In the genomic region with DNA sequence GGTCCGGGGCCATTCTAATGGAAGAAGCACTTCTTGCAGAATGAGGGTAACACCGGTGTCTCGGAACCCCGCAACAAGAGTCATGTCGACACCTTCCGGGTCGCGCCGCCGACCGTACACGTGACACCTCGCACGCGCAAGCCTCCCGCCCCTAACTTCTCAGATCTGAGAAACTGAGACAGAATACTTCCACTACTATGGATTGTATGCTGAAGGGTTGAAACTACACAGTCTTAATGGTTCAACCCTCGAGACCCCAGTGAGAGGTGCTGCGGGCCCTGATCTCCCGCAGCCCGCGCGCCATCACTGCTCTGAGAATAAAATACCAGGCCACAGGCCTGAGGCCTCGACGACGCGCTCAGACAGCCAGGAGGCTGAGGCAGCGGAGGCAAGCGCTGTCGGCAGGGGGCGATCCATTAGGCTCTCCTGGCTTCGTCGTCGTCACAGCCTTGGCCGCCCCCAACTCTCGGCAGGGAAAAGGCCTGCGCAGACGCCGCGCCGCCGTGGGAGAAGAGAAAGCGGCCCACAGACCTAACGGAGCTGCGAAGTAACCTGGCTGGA, we compare ENCODE assay signal across 8 mouse cellular contexts. TPM values are rescaled to one million over a fixed set of nuclear protein-coding genes. Genes with fewer than 3 reads are reported as not detected.
DNase-seq lines count a peak whose midpoint lies in the region; ATAC-seq and TF ChIP-seq lines count a peak whose summit lies in the region.

No protein-coding gene starts in this region.

- H3K27me3 ChIP-seq in forebrain, postnatal 0 days (ENCODE audit: insufficient read depth, low read length): no peaks in the 10 kb centered on the region
- H3K27me3 ChIP-seq in hindbrain, embryonic 10.5 days (ENCODE audit: insufficient read depth, poor library complexity, severe bottlenecking): no peaks in the 10 kb centered on the region
- H3K27me3 ChIP-seq in lung, postnatal 0 days (replicated peaks; ENCODE audit: insufficient read depth, low read length): no peaks in the 10 kb centered on the region

- DNase-seq in MEL-GATA-1-ER (ENCODE audit: extremely low read depth, low read depth): peak; percentile 62
- peak; percentile 66 for DNase-seq in c-Kit-positive CD71-positive TER-119-positive erythroid progenitor cells, embryonic 14.5 days (ENCODE audit: low spot score)
- peak; percentile 89 for DNase-seq in forebrain, postnatal 0 days
- DNase-seq in hindbrain, embryonic 10.5 days (ENCODE audit: low spot score): peak; percentile 74
- DNase-seq in layer of hippocampus, postnatal 10 days (ENCODE audit: low spot score in 2 of 2): peak; percentile 84 to 85
- peak; percentile 71 for DNase-seq in lung, postnatal 0 days (ENCODE audit: low spot score)
- peak; percentile 71 for DNase-seq in retina, postnatal 1 day
- peak; percentile 85 for DNase-seq in thymus, postnatal 4 days

- H3K4me1 ChIP-seq in forebrain, postnatal 0 days (ENCODE audit: insufficient read depth): peaks cover 24% of the 10 kb centered on the region
- peaks cover 30% of the 10 kb centered on the region for H3K4me1 ChIP-seq in hindbrain, embryonic 10.5 days (replicated peaks)
- H3K4me1 ChIP-seq in lung, postnatal 0 days (ENCODE audit: insufficient read depth, low read depth, low read length): peaks cover 13% of the 10 kb centered on the region; the same call in 1 of the 2 replicates

- H3K4me2 ChIP-seq in forebrain, postnatal 0 days (ENCODE audit: low read depth): peak overlapping the region; percentile 92
- H3K4me2 ChIP-seq in lung, postnatal 0 days (replicated peaks; ENCODE audit: low read depth, low read length): peak overlapping the region; percentile 64

- TF ChIP-seq EP300 in lung, postnatal 0 days (IDR thresholded peaks at IDR 0.05): no peak

- TF ChIP-seq CTCF in forebrain, postnatal 0 days (IDR thresholded peaks at IDR 0.05; ENCODE audit: low read depth): peak; percentile 71
- peak; percentile 64 for TF ChIP-seq CTCF in lung, postnatal 0 days (IDR thresholded peaks at IDR 0.05)

- H3K27ac ChIP-seq in forebrain, postnatal 0 days (ENCODE audit: low read depth, low read length): peak overlapping the region; percentile 98
- peak overlapping the region; percentile 100 for H3K27ac ChIP-seq in hindbrain, embryonic 10.5 days
- H3K27ac ChIP-seq in lung, postnatal 0 days (ENCODE audit: low read length): peak overlapping the region; percentile 97

- no peaks in the 10 kb centered on the region for H3K9me3 ChIP-seq in forebrain, postnatal 0 days (ENCODE audit: low read length)
- no peaks in the 10 kb centered on the region for H3K9me3 ChIP-seq in hindbrain, embryonic 10.5 days
- H3K9me3 ChIP-seq in lung, postnatal 0 days (ENCODE audit: low read length): no peaks in the 10 kb centered on the region

- H3K36me3 ChIP-seq in forebrain, postnatal 0 days (ENCODE audit: insufficient read depth): no peaks in the 10 kb centered on the region
- peaks cover 23% of the 10 kb centered on the region for H3K36me3 ChIP-seq in hindbrain, embryonic 10.5 days
- no peaks in the 10 kb centered on the region for H3K36me3 ChIP-seq in lung, postnatal 0 days (ENCODE audit: insufficient read depth, low read length)

- peak; percentile 87 for ATAC-seq in forebrain, postnatal 0 days
- peak; percentile 76 for ATAC-seq in lung, postnatal 0 days

- peak overlapping the region; percentile 70 for H3K4me3 ChIP-seq in forebrain, postnatal 0 days (ENCODE audit: low read depth, low read length)
- peak overlapping the region; percentile 92 for H3K4me3 ChIP-seq in hindbrain, embryonic 10.5 days
- H3K4me3 ChIP-seq in lung, postnatal 0 days (ENCODE audit: low read depth, low read length): peak overlapping the region; percentile 80

- H3K9ac ChIP-seq in forebrain, postnatal 0 days: peak overlapping the region; percentile 96
- H3K9ac ChIP-seq in lung, postnatal 0 days (replicated peaks; ENCODE audit: low read depth): peak overlapping the region; percentile 96

- 2% methylated on average over 43 of the region's 44 CpGs for WGBS in forebrain, postnatal 0 days
- under 1% methylated on average over 44 of the region's 44 CpGs for WGBS in hindbrain, embryonic 10.5 days
- under 1% methylated on average over 41 of the region's 44 CpGs for WGBS in lung, postnatal 0 days

RNA-seq across cellular contexts. Expression of a gene that starts 1.9 kb away (rescaled TPM):
- total RNA-seq in forebrain, postnatal 0 days (2014; rRNA removed): 73.6 and 87.1 TPM in 2 replicates
- polyA plus RNA-seq in forebrain, postnatal 0 days (2015; fragmentation: Nextera tagmentation; extraction: Ambion mirVana): 135 and 151 TPM in 2 replicates
- 317 and 482 TPM in 2 replicates for polyA plus RNA-seq in hindbrain, embryonic 10.5 days (2016; fragmentation: Nextera tagmentation; extraction: Ambion mirVana)
- total RNA-seq in layer of hippocampus, postnatal 10 days (2021): 100 to 1,000 TPM; 138 to 167 TPM
- 112 and 146 TPM in 2 replicates for polyA plus RNA-seq in lung, postnatal 0 days (2015; fragmentation: Nextera tagmentation; extraction: Ambion mirVana)

RNA-seq across cellular contexts. Expression of a gene that starts 33.7 kb away (rescaled TPM):
- 96.5 and 102 TPM in 2 replicates for total RNA-seq in forebrain, postnatal 0 days (2014; rRNA removed)
- polyA plus RNA-seq in forebrain, postnatal 0 days (2015; fragmentation: Nextera tagmentation; extraction: Ambion mirVana): 72.5 and 77.6 TPM in 2 replicates
- polyA plus RNA-seq in hindbrain, embryonic 10.5 days (2016; fragmentation: Nextera tagmentation; extraction: Ambion mirVana): 36.7 and 45.4 TPM in 2 replicates
- total RNA-seq in layer of hippocampus, postnatal 10 days (2021): 10 to 100 TPM; 74.1 to 76.0 TPM
- polyA plus RNA-seq in lung, postnatal 0 days (2015; fragmentation: Nextera tagmentation; extraction: Ambion mirVana): 104 and 106 TPM in 2 replicates

RNA-seq across cellular contexts. Expression of a gene that starts 46.9 kb away (rescaled TPM):
- not detected in 2 replicates for total RNA-seq in forebrain, postnatal 0 days (2014; rRNA removed)
- polyA plus RNA-seq in forebrain, postnatal 0 days (2015; fragmentation: Nextera tagmentation; extraction: Ambion mirVana): 0.14 and 0.30 TPM in 2 replicates
- polyA plus RNA-seq in hindbrain, embryonic 10.5 days (2016; fragmentation: Nextera tagmentation; extraction: Ambion mirVana): 0.31 and 0.75 TPM in 2 replicates
- total RNA-seq in layer of hippocampus, postnatal 10 days (2021): under 1 TPM in 1 of 2 experiments, not detected in 1; 0.27 TPM
- 1.00 and 1.3 TPM in 2 replicates for polyA plus RNA-seq in lung, postnatal 0 days (2015; fragmentation: Nextera tagmentation; extraction: Ambion mirVana)

RNA-seq across cellular contexts. Expression of a gene that starts 55.9 kb away (rescaled TPM):
- 31.2 and 58.8 TPM in 2 replicates for total RNA-seq in forebrain, postnatal 0 days (2014; rRNA removed)
- polyA plus RNA-seq in forebrain, postnatal 0 days (2015; fragmentation: Nextera tagmentation; extraction: Ambion mirVana): 71.8 and 72.0 TPM in 2 replicates
- polyA plus RNA-seq in hindbrain, embryonic 10.5 days (2016; fragmentation: Nextera tagmentation; extraction: Ambion mirVana): 55.3 and 64.5 TPM in 2 replicates
- total RNA-seq in layer of hippocampus, postnatal 10 days (2021): 10 to 100 TPM; 48.0 to 53.1 TPM
- 30.5 and 34.2 TPM in 2 replicates for polyA plus RNA-seq in lung, postnatal 0 days (2015; fragmentation: Nextera tagmentation; extraction: Ambion mirVana)

Comparison
In these comparisons a context has a peak if more than half of its experiments do, and no peak if none do; other contexts are left out.
1. Peak in every context shown above with its lines: DNase-seq, ATAC-seq, H3K4me3 ChIP-seq and H3K27ac ChIP-seq.